Mouse (Mus musculus) macrophage (primary cell): ENCODE results near the gene Fbxl5. TPM values are rescaled to one million over a fixed set of nuclear protein-coding genes. Genes with fewer than 3 reads are reported as not detected.

Experiments used
- H3K27ac ChIP-seq: fragments of 350-480 bp; formaldehyde crosslinking; 2 replicates; pipeline ENCODE4 v1.9.0; 2021
- H3K36me3 ChIP-seq: fragments of 350-480 bp; formaldehyde crosslinking; 2 replicates; pipeline ENCODE4 v1.9.0; 2021; ENCODE audit errors: inconsistent target
- H3K4me3 ChIP-seq: fragments of 350-480 bp; formaldehyde crosslinking; 2 replicates; pipeline ENCODE4 v1.9.0; 2021; ENCODE audit errors: inconsistent target
- H3K79me2 ChIP-seq: fragments of 350-480 bp; formaldehyde crosslinking; 2 replicates; pipeline ENCODE4 v1.9.0; 2021; ENCODE audit errors: inconsistent target
- WGBS: methylation state at CpG from one replicate; pipeline ENCODE4 v1.1.7; 2026; ENCODE audit warnings: inconsistent platforms; ENCODE audit not compliant: missing documents; 5-methylcytosine and 5-hydroxymethylcytosine counted together
- polyA plus RNA-seq: library from polyadenylated mRNA; stranded (reverse); fragments of 250-400 nt; gene quantifications from 3 replicates; pipeline ENCODE4 v1.2.4, GENCODE M21; 2018; ENCODE audit warnings: inconsistent platforms

The Fbxl5 gene
- polyA plus RNA-seq, 1 experiment from 2014 or later = 19.0 TPM

DNA sequence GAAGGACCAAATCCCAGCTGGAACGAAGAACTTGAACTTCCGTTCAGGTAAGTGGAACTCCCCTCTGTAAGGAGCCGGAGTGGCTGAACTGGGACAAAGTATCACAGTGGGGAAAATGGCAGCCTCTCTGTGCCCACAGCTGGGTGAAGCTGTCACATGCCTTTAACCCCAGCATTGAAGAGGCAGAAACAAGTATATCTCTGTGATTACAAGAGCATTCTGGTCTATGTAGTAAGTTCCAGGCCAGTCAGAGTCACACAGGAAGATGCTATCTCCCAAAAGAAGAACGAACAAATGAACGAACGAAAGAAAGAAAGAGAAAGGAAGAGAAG lies 99.0 kb downstream of the Fbxl5 start:
- Histone ChIP-seq H3K4me3 (no peak overlapping the region), H3K79me2 (no peaks in the 10 kb centered on the region), H3K36me3 (no peaks in the 10 kb centered on the region), H3K27ac (no peak overlapping the region)
- WGBS = 94% methylated on average over 6 of the region's 6 CpGs

DNA sequence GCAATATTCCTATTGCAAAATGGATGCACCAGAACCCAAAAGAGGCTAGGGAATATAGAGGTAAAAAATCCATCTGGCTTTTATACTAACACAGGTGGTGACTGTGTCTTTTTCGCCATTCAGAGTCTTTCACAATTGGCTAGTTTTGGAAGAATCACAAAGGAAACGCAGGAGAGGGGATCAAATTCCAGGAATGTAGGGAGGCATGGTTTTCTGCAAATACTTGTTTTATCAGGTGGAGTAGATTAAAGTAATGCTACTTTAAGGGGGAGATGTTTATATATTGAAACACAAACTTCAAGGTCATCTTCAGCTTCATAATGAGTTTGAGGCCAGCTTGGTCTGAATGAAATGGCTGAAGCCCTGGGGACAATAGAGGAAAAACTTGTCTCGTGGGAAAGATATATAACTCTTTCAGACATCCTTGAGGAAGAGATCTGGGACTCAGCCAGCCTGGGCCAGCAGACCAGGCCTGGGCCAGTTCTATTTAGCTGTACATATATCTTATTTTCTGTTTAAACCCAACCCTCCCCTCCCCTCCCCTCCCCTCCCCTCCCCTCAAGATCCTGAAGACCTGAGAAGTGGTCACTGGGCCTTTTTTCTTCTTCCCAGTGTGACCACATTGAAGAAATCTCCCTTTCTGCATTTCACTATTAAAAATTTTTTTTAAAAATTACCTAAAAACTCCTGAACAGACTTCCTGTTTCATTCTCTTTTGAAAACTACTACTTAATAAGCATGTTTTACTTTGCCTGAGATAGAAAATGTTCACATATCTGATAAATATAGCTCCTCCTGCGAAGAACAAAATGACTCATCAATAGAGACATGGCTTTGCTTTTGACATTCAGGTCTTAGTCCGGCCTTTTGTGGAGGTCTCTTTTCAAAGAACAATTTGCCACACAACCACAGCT lies 99.6 kb downstream of the Fbxl5 start:
- WGBS = 90% methylated on average over 5 of the region's 5 CpGs
- H3K79me2 ChIP-seq = no peaks in the 10 kb centered on the region
- H3K36me3 ChIP-seq = no peaks in the 10 kb centered on the region

DNA sequence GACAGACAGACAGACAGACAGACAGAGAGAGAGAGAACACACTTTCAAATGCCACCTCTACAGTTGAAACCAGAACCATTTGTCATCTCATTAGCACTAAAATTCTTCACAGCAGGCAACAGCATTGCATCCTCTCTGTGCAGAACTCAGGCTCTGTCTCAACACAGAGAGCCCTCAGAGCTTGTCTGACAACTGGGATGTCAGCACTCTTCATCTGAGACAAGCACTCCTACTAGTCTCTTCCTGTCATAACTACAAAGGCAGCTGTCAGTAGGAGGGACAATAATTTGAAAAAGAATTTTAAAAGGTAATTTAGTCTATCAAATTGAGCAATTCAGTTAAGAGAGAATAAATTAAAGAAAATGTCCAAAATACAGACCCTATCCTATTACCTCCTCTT lies 122.2 kb downstream of the Fbxl5 start:
- H3K79me2 ChIP-seq = no peaks in the 10 kb centered on the region
- no peak overlapping the region for H3K27ac ChIP-seq
- H3K36me3 ChIP-seq = no peaks in the 10 kb centered on the region
- H3K4me3 ChIP-seq = no peak overlapping the region

More for the DNA sequence above, 99.6 kb downstream of the Fbxl5 start:
- no peak overlapping the region for H3K4me3 ChIP-seq
- H3K27ac ChIP-seq = no peak overlapping the region

DNA sequence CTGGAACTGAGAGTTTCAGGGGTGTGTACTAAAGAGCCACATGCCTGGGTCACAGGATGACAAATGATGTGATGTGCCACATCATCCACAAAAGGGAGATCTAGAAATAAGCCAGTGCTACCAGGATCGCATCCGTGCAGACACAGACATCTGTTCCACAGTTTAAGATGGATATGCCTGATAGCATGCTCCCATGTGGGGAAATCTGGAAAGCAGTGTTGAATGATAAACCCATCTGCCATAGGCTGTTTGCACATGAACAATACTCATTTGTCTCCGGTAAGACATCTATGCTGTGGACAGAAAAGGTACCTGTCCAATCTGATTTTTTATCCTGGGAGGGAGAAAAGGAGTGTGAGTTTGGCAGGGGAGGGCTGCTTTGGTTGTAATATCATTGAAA lies 124.3 kb downstream of the Fbxl5 start:
- 95% methylated on average over 3 of the region's 3 CpGs for WGBS

More for the DNA sequence above, 124.3 kb downstream of the Fbxl5 start:
- no peak overlapping the region for H3K27ac ChIP-seq
- H3K79me2 ChIP-seq = no peaks in the 10 kb centered on the region
- no peaks in the 10 kb centered on the region for H3K36me3 ChIP-seq
- no peak overlapping the region for H3K4me3 ChIP-seq

Other genes with a start within 250 kb of the Fbxl5 start
- 0.23 to 0.43 TPM (median 0.28 TPM) in 3 replicates for gene Cc2d2a, start 159.3 kb downstream of the Fbxl5 start, polyA plus RNA-seq
- gene Bst1, start 2.8 kb downstream of the Fbxl5 start, polyA plus RNA-seq = 0.93 to 2.5 TPM (median 1.3 TPM) in 3 replicates
- 1.1 to 2.6 TPM (median 1.2 TPM) in 3 replicates for gene Cd38, start 46.9 kb upstream of the Fbxl5 start, polyA plus RNA-seq
- gene Gm7879, start 91.5 kb upstream of the Fbxl5 start, polyA plus RNA-seq = not detected in 3 replicates
- not detected in 3 replicates for gene Fgfbp1, start 160.1 kb upstream of the Fbxl5 start, polyA plus RNA-seq